In genomic region chr1:191298304-191298703, GRCm38 (mm10) we compare ENCODE assay signal across 23 mouse cellular contexts. TPM values are rescaled to one million over a fixed set of nuclear protein-coding genes. Genes with fewer than 3 reads are reported as not detected.
A peak's percentile ranks its signal among the peaks of the same experiment; 100 is the strongest.
DNase-seq lines count a peak whose midpoint lies in the region; ATAC-seq and TF ChIP-seq lines count a peak whose summit lies in the region.
"Had no signal": no experiment of that assay in that cellular context is flagged by ENCODE, and none has a peak within 500 bp of the region (broad histone marks: within the 10 kb centered on the region; RNA-seq: fewer than 3 reads in every experiment).

No protein-coding gene starts in this region.

- H3K36me3 ChIP-seq in heart, embryonic 10.5 days, result no peaks in the 10 kb centered on the region
- no peaks in the 10 kb centered on the region for H3K36me3 ChIP-seq in limb, embryonic 12.5 days
- H3K36me3 ChIP-seq in limb, embryonic 10.5 days, result no peaks in the 10 kb centered on the region
- H3K36me3 ChIP-seq: embryonic facial prominence, embryonic 10.5 days; embryonic facial prominence, embryonic 12.5 days; forebrain, embryonic 15.5 days; G1E had no signal

- H3K27ac ChIP-seq in gastrocnemius, adult 2 months, result peak overlapping the region; percentile 89
- 0 out of 2 replicates have a peak overlapping the region, but pooled peaks have one; percentile 63 for H3K27ac ChIP-seq in heart, embryonic 10.5 days
- H3K27ac ChIP-seq in limb, embryonic 12.5 days, result no peak overlapping the region
- no peak overlapping the region for H3K27ac ChIP-seq in limb, embryonic 10.5 days
- H3K27ac ChIP-seq: embryonic facial prominence, embryonic 10.5 days; embryonic facial prominence, embryonic 12.5 days; forebrain, embryonic 13.5 days; forebrain, embryonic 15.5 days had no signal

- ATAC-seq in limb, embryonic 12.5 days (ENCODE audit: insufficient number of reproducible peaks, insufficient read depth, low FRiP score, low TSS enrichment, low read depth), result peak; percentile 57; the same call in 1 of the 2 replicates
- ATAC-seq: activated CD4-positive, CD25-positive, alpha-beta regulatory T cell, adult 4 months; CD4-positive, CD25-positive, alpha-beta regulatory T cell, adult 4 months; forebrain, embryonic 13.5 days; forebrain, embryonic 15.5 days; Patski had no signal

- peaks cover 49% of the 10 kb centered on the region for H3K4me1 ChIP-seq in heart, embryonic 10.5 days
- 0 out of 2 replicates have a peak, but pooled peaks cover 5% of the 10 kb centered on the region for H3K4me1 ChIP-seq in limb, embryonic 12.5 days (replicated peaks)
- peaks cover 15% of the 10 kb centered on the region for H3K4me1 ChIP-seq in limb, embryonic 10.5 days
- H3K4me1 ChIP-seq: embryonic facial prominence, embryonic 12.5 days; forebrain, embryonic 13.5 days; forebrain, embryonic 15.5 days had no signal

- no peak overlapping the region for H3K4me3 ChIP-seq in gastrocnemius, adult 2 months
- H3K4me3 ChIP-seq in heart, embryonic 10.5 days, result no peak overlapping the region
- no peak overlapping the region for H3K4me3 ChIP-seq in limb, embryonic 12.5 days (replicated peaks)
- H3K4me3 ChIP-seq in limb, embryonic 10.5 days, result no peak overlapping the region
- H3K4me3 ChIP-seq: embryonic facial prominence, embryonic 10.5 days; embryonic facial prominence, embryonic 12.5 days; forebrain, embryonic 13.5 days; forebrain, embryonic 15.5 days had no signal

- H3K27me3 ChIP-seq in heart, embryonic 10.5 days (ENCODE audit: insufficient read depth, poor library complexity, severe bottlenecking), result no peaks in the 10 kb centered on the region
- no peaks in the 10 kb centered on the region for H3K27me3 ChIP-seq in limb, embryonic 12.5 days
- H3K27me3 ChIP-seq in limb, embryonic 10.5 days (ENCODE audit: low read depth, poor library complexity, severe bottlenecking), result no peaks in the 10 kb centered on the region
- H3K27me3 ChIP-seq: embryonic facial prominence, embryonic 12.5 days; forebrain, embryonic 13.5 days; forebrain, embryonic 15.5 days; Patski had no signal

- no peak for DNase-seq in gastrocnemius, adult 2 months
- no peak for DNase-seq in gastrocnemius, postnatal 14 days
- no peak for DNase-seq in heart, embryonic 10.5 days (ENCODE audit: low spot score)
- DNase-seq in heart, adult 11 months, result no peak
- DNase-seq in limb, embryonic 10.5 days (ENCODE audit: low spot score), result no peak
- DNase-seq: adrenal gland, adult 8-10 months; adrenal gland, postnatal 14 days; adrenal gland, postnatal 36 days; B cell, adult 2 months; cerebellum, adult 11-12 months; cerebellum, adult 2 months; cerebellum, adult 9-10 months; cerebellum, postnatal 10 days; cerebellum, postnatal 25 days had no signal

- no peak overlapping the region for H3K4me2 ChIP-seq in limb, embryonic 12.5 days
- H3K4me2 ChIP-seq: embryonic facial prominence, embryonic 12.5 days; forebrain, embryonic 13.5 days; forebrain, embryonic 15.5 days had no signal

- intact Hi-C loops in gastrocnemius, adult 2 months (cut with DNase I), result no loop called here
- intact Hi-C loops in gastrocnemius, postnatal 14 days (cut with DNase I; ENCODE audit: low total_unique reads), result no loop called here

- WGBS in heart, embryonic 10.5 days, result 87% methylated on average over 4 of the region's 4 CpGs
- WGBS in limb, embryonic 12.5 days, result 92% methylated on average over 4 of the region's 4 CpGs
- WGBS in limb, embryonic 10.5 days, result 83% methylated on average over 4 of the region's 4 CpGs

- no peaks in the 10 kb centered on the region for H3K9me3 ChIP-seq in heart, embryonic 10.5 days
- no peaks in the 10 kb centered on the region for H3K9me3 ChIP-seq in limb, embryonic 12.5 days
- no peaks in the 10 kb centered on the region for H3K9me3 ChIP-seq in limb, embryonic 10.5 days (replicated peaks)
- H3K9me3 ChIP-seq: embryonic facial prominence, embryonic 10.5 days; embryonic facial prominence, embryonic 12.5 days; forebrain, embryonic 13.5 days; forebrain, embryonic 15.5 days; G1E had no signal

- TF ChIP-seq CTCF in gastrocnemius, adult 2 months (IDR thresholded peaks at IDR 0.05), result no peak

- no peak overlapping the region for H3K9ac ChIP-seq in limb, embryonic 12.5 days (replicated peaks)
- H3K9ac ChIP-seq: embryonic facial prominence, embryonic 12.5 days; forebrain, embryonic 13.5 days; forebrain, embryonic 15.5 days had no signal

RNA-seq across cellular contexts. Expression of gene Nenf, which starts 19.7 kb away (rescaled TPM):
- 10 to 100 TPM; 68.3 to 69.6 TPM for total RNA-seq in gastrocnemius, adult 2 months (2021)
- total RNA-seq in gastrocnemius, postnatal 14 days (2021), result 10 to 100 TPM; 61.0 to 67.6 TPM
- 78.2 and 78.6 TPM in 2 replicates for polyA plus RNA-seq in heart, embryonic 10.5 days (2016; fragmentation: Nextera tagmentation; extraction: Ambion mirVana)
- 73.0 and 77.6 TPM in 2 replicates for polyA plus RNA-seq in limb, embryonic 12.5 days (2016; fragmentation: Nextera tagmentation; extraction: Ambion mirVana)
- polyA plus RNA-seq in limb, embryonic 10.5 days (2016; fragmentation: Nextera tagmentation; extraction: Ambion mirVana), result 50.3 and 53.7 TPM in 2 replicates

RNA-seq across cellular contexts. Expression of gene Tmem206, which starts 27.4 kb away (rescaled TPM):
- 1 to 10 TPM; 1.2 to 1.4 TPM for total RNA-seq in gastrocnemius, adult 2 months (2021)
- total RNA-seq in gastrocnemius, postnatal 14 days (2021), result 1 to 10 TPM; 1.8 to 2.3 TPM
- polyA plus RNA-seq in heart, embryonic 10.5 days (2016; fragmentation: Nextera tagmentation; extraction: Ambion mirVana), result 17.0 and 18.8 TPM in 2 replicates
- 22.8 and 23.8 TPM in 2 replicates for polyA plus RNA-seq in limb, embryonic 12.5 days (2016; fragmentation: Nextera tagmentation; extraction: Ambion mirVana)
- 25.6 and 27.0 TPM in 2 replicates for polyA plus RNA-seq in limb, embryonic 10.5 days (2016; fragmentation: Nextera tagmentation; extraction: Ambion mirVana)

Comparison
In these comparisons a context has a peak if more than half of its experiments do, and no peak if none do; other contexts are left out.
1. H3K27ac ChIP-seq: peak in gastrocnemius, adult 2 months (single experiment) and heart, embryonic 10.5 days (single experiment); none in limb, embryonic 12.5 days (single experiment) and limb, embryonic 10.5 days (single experiment).